ENCODE assay signal across 8 mouse cellular contexts in genomic region chrX:166440616-166441063, GRCm38 (mm10). TPM values are rescaled to one million over a fixed set of nuclear protein-coding genes. Genes with fewer than 3 reads are reported as not detected.
DNase-seq lines count a peak whose midpoint lies in the region; ATAC-seq and TF ChIP-seq lines count a peak whose summit lies in the region.

Gene Ofd1 (minus strand): TSS chrX:166440704.

- in situ Hi-C loops in CH12.LX (cut with MboI; ENCODE audit: low pct_ligation_motif_present, low pct_unique_long_range_greater_than_20kb, low sequenced_read_pairs): no loop called here

- H3K27ac ChIP-seq in CH12.LX (ENCODE audit: insufficient read depth, low read depth): peak within 1 kb of the TSS; percentile 46; the same call in 1 of the 2 replicates
- H3K27ac ChIP-seq in forebrain, embryonic 11.5 days (ENCODE audit: low read depth, low read length): peak within 1 kb of the TSS; percentile 66
- H3K27ac ChIP-seq in heart, postnatal 0 days (ENCODE audit: low read depth): peak within 1 kb of the TSS; percentile 75
- H3K27ac ChIP-seq in liver, embryonic 16.5 days (ENCODE audit: low read length): peak within 1 kb of the TSS; percentile 63
- peak within 1 kb of the TSS; percentile 88 for H3K27ac ChIP-seq in neural tube, embryonic 13.5 days (replicated peaks)
- H3K27ac ChIP-seq in testis, adult 2 months (ENCODE audit: control insufficient read depth, insufficient read depth, low read depth, low read length): peak within 1 kb of the TSS; percentile 79

- ATAC-seq in forebrain, embryonic 11.5 days (replicated peaks; ENCODE audit: low FRiP score): peak; percentile 99
- ATAC-seq in heart, postnatal 0 days (ENCODE audit: insufficient read depth, low read depth): peak; percentile 99
- ATAC-seq in liver, embryonic 16.5 days (ENCODE audit: low read depth): peak; percentile 99
- peak; percentile 98 for ATAC-seq in neural tube, embryonic 13.5 days (ENCODE audit: low read depth)

- no peaks in the 10 kb centered on the region for H3K27me3 ChIP-seq in CH12.LX (replicated peaks)
- H3K27me3 ChIP-seq in forebrain, embryonic 11.5 days (ENCODE audit: control insufficient read depth, insufficient read depth, low read length): peaks cover 7% of the 10 kb centered on the region
- no peaks in the 10 kb centered on the region for H3K27me3 ChIP-seq in heart, postnatal 0 days (ENCODE audit: control insufficient read depth, insufficient read depth, low read length)
- no peaks in the 10 kb centered on the region; the same call in 1 of the 2 replicates for H3K27me3 ChIP-seq in liver, embryonic 16.5 days (ENCODE audit: control insufficient read depth, insufficient read depth, low read depth, low read length)
- H3K27me3 ChIP-seq in neural tube, embryonic 13.5 days: peaks cover 43% of the 10 kb centered on the region
- no peaks in the 10 kb centered on the region for H3K27me3 ChIP-seq in testis, adult 2 months (ENCODE audit: control insufficient read depth, insufficient read depth, low read length)

- H3K79me2 ChIP-seq in CH12.LX (replicated peaks; ENCODE audit: control insufficient read depth, extremely low read depth, insufficient read depth, poor library complexity, severe bottlenecking): no peaks in the 10 kb centered on the region; the same call in 1 of the 2 replicates

- TF ChIP-seq CTCF in CH12.LX (conservative IDR thresholded peaks at IDR 0.05 in 1 of 2, IDR thresholded peaks at IDR 0.05 in 1 of 2; ENCODE audit: low read depth in 2 of 2, low read length in 2 of 2): no peak
- TF ChIP-seq CTCF in heart, postnatal 0 days (IDR thresholded peaks at IDR 0.05; ENCODE audit: low read depth): no peak
- TF ChIP-seq CTCF in testis, adult 2 months (IDR thresholded peaks at IDR 0.05; ENCODE audit: control insufficient read depth, insufficient read depth, insufficient replicate concordance, low read depth, low read length): no peak

- 13% methylated on average over 40 of the region's 44 CpGs for WGBS in forebrain, embryonic 11.5 days
- WGBS in heart, postnatal 0 days: 12% methylated on average over 38 of the region's 44 CpGs
- WGBS in liver, embryonic 16.5 days (ENCODE audit: insufficient replicate concordance): 13% methylated on average over 41 of the region's 44 CpGs
- WGBS in neural tube, embryonic 13.5 days: 24% methylated on average over 44 of the region's 44 CpGs

- dilution Hi-C loops in CH12.LX (cut with MboI; ENCODE audit: extremely low pct_ligation_motif_present, extremely low pct_unique_long_range_greater_than_20kb, low sequenced_read_pairs): no loop called here

- peaks cover 0 to 9% of the 10 kb centered on the region in 2 experiments for H3K36me3 ChIP-seq in CH12.LX (replicated peaks in 1 of 2; ENCODE audit: control insufficient read depth in 1 of 2, insufficient read depth in 1 of 2, low read length in 1 of 2)
- H3K36me3 ChIP-seq in forebrain, embryonic 11.5 days (ENCODE audit: control insufficient read depth, insufficient read depth, low read length): no peaks in the 10 kb centered on the region
- H3K36me3 ChIP-seq in heart, postnatal 0 days (replicated peaks; ENCODE audit: control insufficient read depth, insufficient read depth, low read length): no peaks in the 10 kb centered on the region
- no peaks in the 10 kb centered on the region for H3K36me3 ChIP-seq in liver, embryonic 16.5 days (ENCODE audit: control insufficient read depth, insufficient read depth)
- H3K36me3 ChIP-seq in neural tube, embryonic 13.5 days: no peaks in the 10 kb centered on the region
- no peaks in the 10 kb centered on the region for H3K36me3 ChIP-seq in testis, adult 2 months (ENCODE audit: control insufficient read depth, insufficient read depth, low read length)

- peaks cover 0 to 12% of the 10 kb centered on the region in 2 experiments; a peak in 1 of 4 replicates for H3K4me1 ChIP-seq in CH12.LX (ENCODE audit: control insufficient read depth in 1 of 2, insufficient read depth in 2 of 2)
- H3K4me1 ChIP-seq in forebrain, embryonic 11.5 days (replicated peaks; ENCODE audit: control insufficient read depth, insufficient read depth, low read length): no peaks in the 10 kb centered on the region
- H3K4me1 ChIP-seq in heart, postnatal 0 days (ENCODE audit: control insufficient read depth, insufficient read depth): no peaks in the 10 kb centered on the region
- H3K4me1 ChIP-seq in liver, embryonic 16.5 days (ENCODE audit: control insufficient read depth, low read depth, low read length): peaks cover 10% of the 10 kb centered on the region
- H3K4me1 ChIP-seq in neural tube, embryonic 13.5 days (replicated peaks): peaks cover 12% of the 10 kb centered on the region
- no peaks in the 10 kb centered on the region for H3K4me1 ChIP-seq in testis, adult 2 months (ENCODE audit: control insufficient read depth, insufficient read depth, low read length)

- TF ChIP-seq POLR2A in CH12.LX (IDR thresholded peaks at IDR 0.05; ENCODE audit: low read depth, low read length): peak; percentile 90
- peak; percentile 59; the same call in 1 of the 2 replicates for TF ChIP-seq POLR2A in testis, adult 2 months (IDR thresholded peaks at IDR 0.05; ENCODE audit: control insufficient read depth, low read depth, low read length)

- H3K9ac ChIP-seq in CH12.LX (ENCODE audit: insufficient read depth, low read depth): peak within 1 kb of the TSS; percentile 88
- H3K9ac ChIP-seq in forebrain, embryonic 11.5 days (ENCODE audit: low read length): peak within 1 kb of the TSS; percentile 77
- H3K9ac ChIP-seq in heart, postnatal 0 days (replicated peaks; ENCODE audit: low read depth, low read length): peak within 1 kb of the TSS; percentile 71
- peak within 1 kb of the TSS; percentile 80 for H3K9ac ChIP-seq in liver, embryonic 16.5 days (ENCODE audit: low read depth, low read length)
- H3K9ac ChIP-seq in neural tube, embryonic 13.5 days: peak within 1 kb of the TSS; percentile 86

- H3K9me3 ChIP-seq in CH12.LX (replicated peaks; ENCODE audit: low read length): no peaks in the 10 kb centered on the region
- H3K9me3 ChIP-seq in forebrain, embryonic 11.5 days (ENCODE audit: control insufficient read depth, low read length): no peaks in the 10 kb centered on the region
- no peaks in the 10 kb centered on the region for H3K9me3 ChIP-seq in heart, postnatal 0 days (replicated peaks; ENCODE audit: control insufficient read depth, low read length)
- no peaks in the 10 kb centered on the region for H3K9me3 ChIP-seq in liver, embryonic 16.5 days (replicated peaks; ENCODE audit: control insufficient read depth, low read length)
- no peaks in the 10 kb centered on the region for H3K9me3 ChIP-seq in neural tube, embryonic 13.5 days

- peak within 1 kb of the TSS; percentile 70 to 84 (median 73) for H3K4me3 ChIP-seq in CH12.LX (replicated peaks in 1 of 3; ENCODE audit: low read depth in 2 of 3, low read length in 2 of 3, poor library complexity in 1 of 3)
- H3K4me3 ChIP-seq in forebrain, embryonic 11.5 days (ENCODE audit: low read depth, low read length): peak within 1 kb of the TSS; percentile 51
- peak within 1 kb of the TSS; percentile 73 for H3K4me3 ChIP-seq in heart, postnatal 0 days (ENCODE audit: low read depth, low read length)
- H3K4me3 ChIP-seq in liver, embryonic 16.5 days (ENCODE audit: low read depth, low read length): peak within 1 kb of the TSS; percentile 74
- H3K4me3 ChIP-seq in neural tube, embryonic 13.5 days: peak within 1 kb of the TSS; percentile 62
- H3K4me3 ChIP-seq in testis, adult 2 months (ENCODE audit: control insufficient read depth, low read depth, low read length): peak within 1 kb of the TSS; percentile 75

- no peak for TF ChIP-seq EP300 in CH12.LX (IDR thresholded peaks at IDR 0.05; ENCODE audit: low read length)
- TF ChIP-seq EP300 in heart, postnatal 0 days (IDR thresholded peaks at IDR 0.05; ENCODE audit: low read depth): no peak

- no peak for TF ChIP-seq RAD21 in CH12.LX (IDR thresholded peaks at IDR 0.05; ENCODE audit: low read depth, low read length)

- H3K4me2 ChIP-seq in CH12.LX (ENCODE audit: insufficient read depth, low read depth, poor library complexity, severe bottlenecking): peak within 1 kb of the TSS; percentile 58
- H3K4me2 ChIP-seq in forebrain, embryonic 11.5 days (ENCODE audit: low read depth, low read length, severe bottlenecking): peak within 1 kb of the TSS; percentile 58
- peak within 1 kb of the TSS; percentile 78 for H3K4me2 ChIP-seq in heart, postnatal 0 days (ENCODE audit: low read depth, low read length)
- H3K4me2 ChIP-seq in liver, embryonic 16.5 days (ENCODE audit: low read depth, low read length): peak within 1 kb of the TSS; percentile 70
- H3K4me2 ChIP-seq in neural tube, embryonic 13.5 days: peak within 1 kb of the TSS; percentile 60

- peak; percentile 88 for DNase-seq in CH12.LX (ENCODE audit: extremely low read depth)
- DNase-seq in c-Kit-positive CD71-positive TER-119-negative erythroid progenitor cells, embryonic 14.5 days (ENCODE audit: low read depth): peak; percentile 79
- DNase-seq in forebrain, embryonic 11.5 days (ENCODE audit: low spot score): peak; percentile 89
- DNase-seq in heart, postnatal 0 days (ENCODE audit: low spot score): peak; percentile 77
- peak; percentile 89 to 94 for DNase-seq in kidney, postnatal 4 days

TF ChIP-seq in CH12.LX, 34 proteins besides CTCF, POLR2A, EP300 and RAD21 (continues in another document):
- TF ChIP-seq TBP (conservative IDR thresholded peaks at IDR 0.05; ENCODE audit: low read depth, low read length) (0 out of 2 replicates have a peak, but pooled peaks have one; percentile 33), ZNF384 (IDR thresholded peaks at IDR 0.05; ENCODE audit: low read depth, low read length) (no peak), HCFC1 (IDR thresholded peaks at IDR 0.05; ENCODE audit: low read depth, low read length) (peak; percentile 60), SIN3A (IDR thresholded peaks at IDR 0.05; ENCODE audit: low read length) (peak; percentile 15; the same call in 1 of the 2 replicates), NRF1 (IDR thresholded peaks at IDR 0.05; ENCODE audit: low read depth, low read length) (peak; percentile 78), POLR2AphosphoS2 (IDR thresholded peaks at IDR 0.05; ENCODE audit: low read depth, low read length) (peak; percentile 54; the same call in 1 of the 2 replicates), NELFE (IDR thresholded peaks at IDR 0.05; ENCODE audit: low read depth, low read length) (peak; percentile 67), USF2 (conservative IDR thresholded peaks at IDR 0.05; ENCODE audit: low read depth, low read length) (no peak), TCF12 (IDR thresholded peaks at IDR 0.05; ENCODE audit: low read depth, low read length) (peak; percentile 60; the same call in 1 of the 2 replicates)

RNA-seq across cellular contexts. Expression of gene Ofd1, which starts in this region (rescaled TPM):
- total RNA-seq in CH12.LX (2012; rRNA removed) (7.8 and 8.4 TPM in 2 replicates), CH12.LX (2014; rRNA removed) (13.3 and 15.7 TPM in 2 replicates)
- polyA plus RNA-seq in CH12.LX (2012; ENCODE audit: insufficient read length, low read depth): 12.4 and 13.5 TPM in 2 replicates
- 7.3 and 8.9 TPM in 2 replicates for polyA plus RNA-seq in forebrain, embryonic 11.5 days (2014; fragmentation: Nextera tagmentation; extraction: Ambion mirVana)
- total RNA-seq in heart, postnatal 0 days (2014; rRNA removed; ENCODE audit: low replicate concordance): 3.6 and 4.7 TPM in 2 replicates
- polyA plus RNA-seq in heart, postnatal 0 days (2015; fragmentation: Nextera tagmentation; extraction: Ambion mirVana): 3.9 and 4.5 TPM in 2 replicates
- 1.8 and 2.0 TPM in 2 replicates for polyA plus RNA-seq in liver, embryonic 16.5 days (2015; fragmentation: Nextera tagmentation; extraction: Ambion mirVana)
- polyA plus RNA-seq in neural tube, embryonic 13.5 days (2015; fragmentation: Nextera tagmentation; extraction: Ambion mirVana): 7.1 and 7.2 TPM in 2 replicates
- polyA plus RNA-seq in testis, adult 2 months (2012; rRNA removed): 1.2 and 1.3 TPM in 2 replicates

Comparison
In these comparisons a context has a peak if more than half of its experiments do, and no peak if none do; other contexts are left out.
1. Peak in every context shown above with its lines: DNase-seq, ATAC-seq, H3K4me3 ChIP-seq and H3K27ac ChIP-seq.